Comparison of ENCODE assay signal across 8 mouse cellular contexts in genomic region chr5:107289234-107289764, GRCm38 (mm10). TPM values are rescaled to one million over a fixed set of nuclear protein-coding genes. Genes with fewer than 3 reads are reported as not detected.
DNase-seq lines count a peak whose midpoint lies in the region; ATAC-seq and TF ChIP-seq lines count a peak whose summit lies in the region.

Gene Tgfbr3 (minus strand): TSS chr5:107289629.

- 0 out of 2 replicates have a peak, but pooled peaks cover 3% of the 10 kb centered on the region for H3K4me1 ChIP-seq in embryonic fibroblast, embryonic 13.5 days (ENCODE audit: control insufficient read depth, insufficient read depth, low read length)
- H3K4me1 ChIP-seq in heart, embryonic 12.5 days (replicated peaks): peaks cover 14% of the 10 kb centered on the region
- peaks cover 12% of the 10 kb centered on the region; the same call in 1 of the 2 replicates for H3K4me1 ChIP-seq in kidney, embryonic 16.5 days (ENCODE audit: insufficient read depth, low read length)
- H3K4me1 ChIP-seq in liver, embryonic 12.5 days: peaks cover 24% of the 10 kb centered on the region
- H3K4me1 ChIP-seq in stomach, embryonic 15.5 days: no peaks in the 10 kb centered on the region

- H3K9me3 ChIP-seq in heart, embryonic 12.5 days (replicated peaks): no peaks in the 10 kb centered on the region
- H3K9me3 ChIP-seq in kidney, embryonic 16.5 days (ENCODE audit: low read length): no peaks in the 10 kb centered on the region
- H3K9me3 ChIP-seq in liver, embryonic 12.5 days (replicated peaks): no peaks in the 10 kb centered on the region
- no peaks in the 10 kb centered on the region for H3K9me3 ChIP-seq in stomach, embryonic 15.5 days

- no peaks in the 10 kb centered on the region for H3K36me3 ChIP-seq in heart, embryonic 12.5 days
- H3K36me3 ChIP-seq in kidney, embryonic 16.5 days (ENCODE audit: insufficient read depth, low read length): no peaks in the 10 kb centered on the region
- H3K36me3 ChIP-seq in liver, embryonic 12.5 days: no peaks in the 10 kb centered on the region
- no peaks in the 10 kb centered on the region for H3K36me3 ChIP-seq in stomach, embryonic 15.5 days

- peak within 1 kb of the TSS; percentile 62 for H3K27ac ChIP-seq in embryonic fibroblast, embryonic 13.5 days (ENCODE audit: insufficient read depth, low read length)
- peak within 1 kb of the TSS; percentile 87 for H3K27ac ChIP-seq in heart, embryonic 12.5 days (ENCODE audit: poor library complexity, severe bottlenecking)
- peak within 1 kb of the TSS; percentile 92 for H3K27ac ChIP-seq in kidney, embryonic 16.5 days (ENCODE audit: low read length)
- peak within 1 kb of the TSS; percentile 78 for H3K27ac ChIP-seq in liver, embryonic 12.5 days
- peak within 1 kb of the TSS; percentile 95 for H3K27ac ChIP-seq in stomach, embryonic 15.5 days

- peak; percentile 84 for DNase-seq in CD4-positive helper T cell, adult 2 months (ENCODE audit: low read depth, low spot score)
- DNase-seq in brain, adult 2 months (ENCODE audit: low read depth, low spot score): peak; percentile 94
- peak; percentile 87 for DNase-seq in naive thymus-derived CD4-positive, alpha-beta T cell, adult 2 months (ENCODE audit: low read depth)

- H3K27me3 ChIP-seq in heart, embryonic 12.5 days (replicated peaks): peaks cover 8% of the 10 kb centered on the region; the same call in 1 of the 2 replicates
- H3K27me3 ChIP-seq in kidney, embryonic 16.5 days (ENCODE audit: insufficient read depth, low read length): no peaks in the 10 kb centered on the region; the same call in 1 of the 2 replicates
- H3K27me3 ChIP-seq in liver, embryonic 12.5 days (replicated peaks): peaks cover 25% of the 10 kb centered on the region
- no peaks in the 10 kb centered on the region for H3K27me3 ChIP-seq in stomach, embryonic 15.5 days (replicated peaks)

- TF ChIP-seq POLR2A in embryonic fibroblast, embryonic 13.5 days (IDR thresholded peaks at IDR 0.05; ENCODE audit: low read depth, low read length): peak; percentile 78

- peak within 1 kb of the TSS; percentile 63 for H3K4me3 ChIP-seq in embryonic fibroblast, embryonic 13.5 days (ENCODE audit: insufficient read depth, low read length)
- peak within 1 kb of the TSS; percentile 95 for H3K4me3 ChIP-seq in heart, embryonic 12.5 days
- peak within 1 kb of the TSS; percentile 83 for H3K4me3 ChIP-seq in kidney, embryonic 16.5 days (ENCODE audit: low read length)
- peak within 1 kb of the TSS; percentile 82 for H3K4me3 ChIP-seq in liver, embryonic 12.5 days
- H3K4me3 ChIP-seq in stomach, embryonic 15.5 days (replicated peaks): peak within 1 kb of the TSS; percentile 75

- ATAC-seq in heart, embryonic 12.5 days (ENCODE audit: insufficient number of reproducible peaks, low FRiP score): peak; percentile 85
- peak; percentile 97 for ATAC-seq in kidney, embryonic 16.5 days (ENCODE audit: low FRiP score, low TSS enrichment)
- peak; percentile 80 for ATAC-seq in liver, embryonic 12.5 days
- ATAC-seq in stomach, embryonic 15.5 days (ENCODE audit: insufficient read depth, low FRiP score, low read depth): peak; percentile 90

- under 1% methylated on average over 51 of the region's 54 CpGs for WGBS in heart, embryonic 12.5 days
- WGBS in kidney, embryonic 16.5 days: under 1% methylated on average over 51 of the region's 54 CpGs
- WGBS in liver, embryonic 12.5 days (ENCODE audit: insufficient replicate concordance): under 1% methylated on average over 39 of the region's 54 CpGs
- WGBS in stomach, embryonic 15.5 days: 0% methylated on average over 37 of the region's 54 CpGs

- H3K4me2 ChIP-seq in heart, embryonic 12.5 days: peak within 1 kb of the TSS; percentile 88
- H3K4me2 ChIP-seq in kidney, embryonic 16.5 days (replicated peaks; ENCODE audit: low read depth, low read length): peak within 1 kb of the TSS; percentile 94
- peak within 1 kb of the TSS; percentile 98 for H3K4me2 ChIP-seq in liver, embryonic 12.5 days
- H3K4me2 ChIP-seq in stomach, embryonic 15.5 days: peak within 1 kb of the TSS; percentile 88

- TF ChIP-seq CTCF in embryonic fibroblast, embryonic 13.5 days (IDR thresholded peaks at IDR 0.05; ENCODE audit: borderline replicate concordance, insufficient read depth, low read length): no peak

- H3K9ac ChIP-seq in heart, embryonic 12.5 days: peak within 1 kb of the TSS; percentile 92
- peak within 1 kb of the TSS; percentile 90 for H3K9ac ChIP-seq in kidney, embryonic 16.5 days (replicated peaks; ENCODE audit: low read length)
- peak within 1 kb of the TSS; percentile 84 for H3K9ac ChIP-seq in liver, embryonic 12.5 days
- peak within 1 kb of the TSS; percentile 79 for H3K9ac ChIP-seq in stomach, embryonic 15.5 days

RNA-seq across cellular contexts. Expression of gene Tgfbr3, which starts in this region (rescaled TPM):
- polyA plus RNA-seq in embryonic fibroblast, embryonic 13.5 days (2011; ENCODE audit: insufficient read length, low read depth, missing spikeins): 28.2 and 40.0 TPM in 2 replicates
- polyA plus RNA-seq in heart, embryonic 12.5 days (2016; fragmentation: Nextera tagmentation; extraction: Ambion mirVana): 38.1 and 38.2 TPM in 2 replicates
- polyA plus RNA-seq in kidney, embryonic 16.5 days (2015; fragmentation: Nextera tagmentation; extraction: Ambion mirVana): 17.3 and 18.6 TPM in 2 replicates
- 18.4 and 19.2 TPM in 2 replicates for polyA plus RNA-seq in liver, embryonic 12.5 days (2016; fragmentation: Nextera tagmentation; extraction: Ambion mirVana)
- 20.3 and 24.2 TPM in 2 replicates for polyA plus RNA-seq in stomach, embryonic 15.5 days (2015; fragmentation: Nextera tagmentation; extraction: Ambion mirVana)

Comparison
In these comparisons a context has a peak if more than half of its experiments do, and no peak if none do; other contexts are left out.
1. Peak in every context shown above with its lines: DNase-seq, ATAC-seq, H3K4me3 ChIP-seq and H3K27ac ChIP-seq.